Mouse (Mus musculus) ES-Bruce4 (cell line): ENCODE measurements around the gene Slc43a2. TPM values are rescaled to one million over a fixed set of nuclear protein-coding genes. Genes with fewer than 3 reads are reported as not detected.

ENCODE experiments used
- H3K27ac ChIP-seq: 2 replicates; pipeline ENCODE4 v1.5.1; 2012; ENCODE audit warnings: low read length, inconsistent platforms; ENCODE audit not compliant: insufficient read depth
- H3K27me3 ChIP-seq: 2 replicates; pipeline ENCODE4 v1.6.1; 2012; ENCODE audit warnings: mild to moderate bottlenecking, low read length, inconsistent platforms; ENCODE audit not compliant: control insufficient read depth, poor library complexity, insufficient read depth, severe bottlenecking
- H3K36me3 ChIP-seq: 2 replicates; pipeline ENCODE4 v1.6.1; 2012; ENCODE audit warnings: inconsistent platforms, mild to moderate bottlenecking, low read length, moderate library complexity; ENCODE audit not compliant: control insufficient read depth, poor library complexity, insufficient read depth, severe bottlenecking
- H3K4me1 ChIP-seq: one replicate; pipeline ENCODE4 v1.8.1; 2011; ENCODE audit warnings: low read length; ENCODE audit not compliant: control insufficient read depth, insufficient read depth
- H3K4me3 ChIP-seq: 2 replicates; pipeline ENCODE4 v1.5.1; 2011; ENCODE audit warnings: low read depth, mild to moderate bottlenecking, low read length
- H3K9ac ChIP-seq: 2 replicates; pipeline ENCODE4 v1.6.1; 2012; ENCODE audit warnings: low read depth, mild to moderate bottlenecking, inconsistent platforms; ENCODE audit not compliant: poor library complexity, severe bottlenecking
- H3K9me3 ChIP-seq: replicated peaks from 2 replicates; pipeline ENCODE4 v1.6.1; 2012; ENCODE audit warnings: mild to moderate bottlenecking, low read length, inconsistent platforms; ENCODE audit not compliant: control insufficient read depth, poor library complexity, insufficient read depth, severe bottlenecking
- CTCF ChIP-seq: IDR thresholded peaks from one replicate; pipeline ENCODE4 v1.8.1; 2011; ENCODE audit warnings: low read depth, low read length
- EP300 ChIP-seq: IDR thresholded peaks from 2 replicates; pipeline ENCODE4 v1.6.1; 2011; ENCODE audit warnings: low read depth, low read length; ENCODE audit not compliant: insufficient read depth
- POLR2A ChIP-seq: IDR thresholded peaks from one replicate; pipeline ENCODE4 v1.8.1; 2011; ENCODE audit warnings: low read length; ENCODE audit not compliant: insufficient read depth
- polyA plus RNA-seq: library from polyadenylated mRNA; stranded (reverse); fragments of >200 nt; gene quantifications from 2 replicates; pipeline ENCODE4 v1.2.4, GENCODE M21; 2011; ENCODE audit warnings: low read depth; ENCODE audit not compliant: missing spikeins, insufficient read depth, insufficient read length

Slc43a2 gene
- polyA plus RNA-seq, 1 experiment: 11.3 TPM

DNA sequence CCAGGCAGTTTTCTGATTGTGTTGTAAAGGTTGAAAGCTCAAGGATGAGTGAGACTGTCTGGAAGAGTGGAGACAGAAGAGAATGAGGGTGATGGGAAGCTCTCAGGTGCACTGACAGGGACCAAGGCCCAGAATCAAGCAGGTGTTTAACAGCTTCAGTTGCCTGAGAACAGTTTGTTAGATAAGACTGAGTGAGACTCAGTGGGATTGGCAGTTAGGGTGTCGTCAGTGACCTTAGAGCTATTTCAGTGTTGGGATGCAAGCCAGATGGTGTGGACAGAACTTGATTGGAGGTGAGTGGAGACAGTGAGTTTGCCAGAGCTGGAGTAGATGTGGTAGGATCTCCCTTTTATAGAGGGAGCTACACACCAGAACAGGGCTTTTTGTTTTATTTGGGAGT is 33.4 kb upstream of the Slc43a2 start:
- Histone ChIP-seq H3K9ac (no peak overlapping the region), H3K27me3 (no peaks in the 10 kb centered on the region), H3K4me1 (no peaks in the 10 kb centered on the region), H3K4me3 (no peak overlapping the region), H3K36me3 (peaks cover 95% of the 10 kb centered on the region), H3K27ac (no peak overlapping the region), H3K9me3 (no peaks in the 10 kb centered on the region)
- no peak for TF ChIP-seq POLR2A
- TF ChIP-seq CTCF: no peak
- TF ChIP-seq EP300: no peak

DNA sequence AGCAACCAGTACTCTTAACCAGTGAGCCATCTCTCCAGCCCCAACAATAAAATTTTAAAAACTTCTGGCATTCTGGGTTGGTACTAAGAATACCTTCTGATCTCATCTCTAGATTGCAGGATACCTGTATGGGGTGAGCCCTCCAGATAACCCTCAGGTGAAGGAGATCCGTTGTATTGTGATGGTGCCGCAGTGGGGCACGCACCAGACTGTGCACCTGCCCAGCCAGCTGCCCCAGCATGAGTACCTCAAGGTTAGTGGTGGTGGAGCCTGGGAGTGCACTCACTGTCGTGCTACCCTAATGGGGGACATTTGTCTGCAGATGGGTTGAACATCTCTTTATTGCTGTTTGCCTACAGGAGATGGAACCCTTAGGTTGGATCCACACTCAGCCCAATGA is 23.3 kb upstream of the Slc43a2 start:
- no peak overlapping the region for H3K9ac ChIP-seq
- no peaks in the 10 kb centered on the region for H3K4me1 ChIP-seq
- H3K4me3 ChIP-seq: no peak overlapping the region
- H3K36me3 ChIP-seq: peaks cover 46% of the 10 kb centered on the region
- no peaks in the 10 kb centered on the region for H3K9me3 ChIP-seq
- H3K27ac ChIP-seq: no peak overlapping the region
- H3K27me3 ChIP-seq: no peaks in the 10 kb centered on the region
- TF ChIP-seq POLR2A (no peak), CTCF (no peak), EP300 (no peak)

DNA sequence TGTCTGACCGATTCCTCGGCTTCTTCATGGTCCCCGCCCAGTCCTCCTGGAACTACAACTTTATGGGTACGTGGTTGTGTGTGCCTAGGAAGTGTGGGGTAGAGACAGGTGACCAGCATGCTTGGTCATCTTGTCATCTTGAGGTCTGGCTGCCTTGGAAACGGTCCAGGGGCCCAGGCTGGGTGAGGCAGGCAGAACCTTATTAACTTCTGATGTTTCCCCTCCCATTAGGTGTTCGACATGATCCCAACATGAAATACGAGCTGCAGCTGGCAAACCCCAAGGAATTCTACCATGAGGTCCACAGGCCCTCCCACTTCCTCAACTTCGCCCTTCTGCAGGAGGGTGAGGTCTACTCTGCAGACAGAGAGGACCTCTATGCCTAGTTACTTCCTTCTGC is 22.6 kb upstream of the Slc43a2 start:
- H3K9ac ChIP-seq: no peak overlapping the region
- H3K27ac ChIP-seq: no peak overlapping the region
- H3K4me1 ChIP-seq: no peaks in the 10 kb centered on the region
- no peaks in the 10 kb centered on the region for H3K9me3 ChIP-seq
- no peak for TF ChIP-seq POLR2A
- TF ChIP-seq CTCF: no peak
- TF ChIP-seq EP300: no peak
- peaks cover 39% of the 10 kb centered on the region for H3K36me3 ChIP-seq
- no peaks in the 10 kb centered on the region for H3K27me3 ChIP-seq
- H3K4me3 ChIP-seq: no peak overlapping the region

DNA sequence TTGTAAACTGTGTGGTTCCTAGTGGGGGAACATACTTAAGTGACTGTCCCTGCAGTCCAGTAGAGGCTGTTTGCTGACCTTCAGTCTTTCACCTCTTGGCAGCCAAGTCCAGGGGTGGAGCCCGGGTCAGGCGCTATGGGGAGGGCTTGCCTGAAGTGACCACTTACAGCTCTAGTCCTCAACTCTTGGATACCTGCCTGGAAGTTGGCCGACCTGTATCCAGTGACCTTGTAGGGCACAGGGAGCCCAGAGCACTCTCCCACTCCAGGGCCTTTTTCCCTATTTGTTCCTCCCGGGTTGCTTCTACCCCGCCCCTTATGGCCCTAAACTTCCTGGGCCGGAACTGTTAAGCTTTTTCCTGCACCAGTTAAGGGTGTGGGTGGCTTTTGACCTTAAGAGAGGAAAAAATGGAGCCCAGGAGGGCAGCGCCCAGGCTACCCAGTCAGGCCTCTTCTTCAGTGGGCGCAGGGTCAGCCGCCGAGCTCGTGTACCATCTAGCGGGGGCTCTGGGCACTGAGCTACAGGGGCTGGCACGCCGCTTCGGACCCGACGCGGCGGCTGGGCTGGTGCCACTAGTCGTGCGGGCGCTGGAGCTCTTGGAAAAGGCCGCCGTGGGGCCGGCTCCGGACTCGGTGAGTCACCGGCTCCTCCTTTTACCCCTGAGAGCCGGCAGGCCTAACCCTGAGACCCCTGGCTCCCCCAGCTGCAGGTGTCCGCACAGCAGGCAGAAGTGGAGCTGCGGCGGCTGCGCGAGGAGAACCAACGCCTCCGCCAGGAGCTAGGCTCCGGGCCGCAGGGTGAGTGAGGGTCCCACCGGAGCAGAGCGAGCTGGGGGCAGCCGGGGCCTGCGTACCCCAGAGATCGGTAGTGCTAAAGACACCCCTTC is 21.5 kb upstream of the Slc43a2 start, which contains the start of gene Rilp:
Gene Rilp (plus strand): TSS at position 354 of the 886 bp plus-strand sequence.
- Histone ChIP-seq H3K27ac (no peak within 1 kb of the TSS), H3K4me3 (peak within 1 kb of the TSS; percentile 66), H3K27me3 (no peaks in the 10 kb centered on the region), H3K9ac (peak within 1 kb of the TSS; percentile 53), H3K9me3 (no peaks in the 10 kb centered on the region), H3K4me1 (no peaks in the 10 kb centered on the region), H3K36me3 (peaks cover 28% of the 10 kb centered on the region)
- TF ChIP-seq POLR2A (no peak), CTCF (no peak), EP300 (no peak)

- no peaks in the 10 kb centered on the region for H3K9me3 ChIP-seq
- H3K36me3 ChIP-seq: peaks cover 24% of the 10 kb centered on the region
Measured at GRCm38 (mm10) chr11:75510627-75510993, 20.9 kb upstream of the Slc43a2 start.

GRCm38 (mm10) chr11:75511213-75511612 is 20.3 kb upstream of the Slc43a2 start:
- H3K27ac ChIP-seq: no peak overlapping the region
- H3K27me3 ChIP-seq: no peaks in the 10 kb centered on the region
- TF ChIP-seq EP300 (no peak), CTCF (no peak), POLR2A (no peak)
- H3K4me3 ChIP-seq: no peak overlapping the region
- H3K9me3 ChIP-seq: no peaks in the 10 kb centered on the region
- no peak overlapping the region for H3K9ac ChIP-seq
- peaks cover 19% of the 10 kb centered on the region for H3K36me3 ChIP-seq
- no peaks in the 10 kb centered on the region for H3K4me1 ChIP-seq

More at GRCm38 (mm10) chr11:75510627-75510993, 20.9 kb upstream of the Slc43a2 start:
- Histone ChIP-seq H3K27ac (no peak overlapping the region), H3K4me1 (no peaks in the 10 kb centered on the region), H3K9ac (peak overlapping the region; percentile 53), H3K4me3 (peak overlapping the region; percentile 66), H3K27me3 (no peaks in the 10 kb centered on the region)
- TF ChIP-seq CTCF (peak; percentile 93), EP300 (peak; percentile 63; the same call in 1 of the 2 replicates), POLR2A (no peak)
